Mouse (Mus musculus): Measurements from ENCODE around the gene Grk5. TPM values are rescaled to one million over a fixed set of nuclear protein-coding genes. Genes with fewer than 3 reads are reported as not detected.

Grk5 gene
- polyA plus RNA-seq, 1 experiment: 11.2 TPM

GRCm38 (mm10) chr19:60874064-60874694, 15.4 kb upstream of the Grk5 start, which contains the start of gene Prdx3:
Prdx3 (minus strand) TSS chr19:60874556.
- H3K4me3 ChIP-seq (ENCODE audit: insufficient read depth, low read length): peak within 1 kb of the TSS; percentile 92

GRCm38 (mm10) chr19:60883129-60883528, 6.4 kb upstream of the Grk5 start:
- Histone ChIP-seq H3K4me3 (ENCODE audit: insufficient read depth, low read length) (no peak overlapping the region), H3K4me1 (ENCODE audit: control insufficient read depth, insufficient read depth, low read length) (no peaks in the 10 kb centered on the region), H3K27ac (ENCODE audit: insufficient read depth, low read depth, low read length) (no peak overlapping the region)
- TF ChIP-seq CTCF (IDR thresholded peaks at IDR 0.05; ENCODE audit: low read depth, low read length) (no peak), POLR2A (IDR thresholded peaks at IDR 0.05; ENCODE audit: borderline replicate concordance, low read depth, low read length) (no peak)

More at GRCm38 (mm10) chr19:60874064-60874694, 15.4 kb upstream of the Grk5 start, which contains the start of gene Prdx3:
- no peak for TF ChIP-seq CTCF (IDR thresholded peaks at IDR 0.05; ENCODE audit: low read depth, low read length)
- TF ChIP-seq POLR2A (IDR thresholded peaks at IDR 0.05; ENCODE audit: borderline replicate concordance, low read depth, low read length): no peak
- H3K27ac ChIP-seq (ENCODE audit: insufficient read depth, low read depth, low read length): peak within 1 kb of the TSS; percentile 41
- H3K4me1 ChIP-seq (ENCODE audit: control insufficient read depth, insufficient read depth, low read length): peaks cover 20% of the 10 kb centered on the region

DNA sequence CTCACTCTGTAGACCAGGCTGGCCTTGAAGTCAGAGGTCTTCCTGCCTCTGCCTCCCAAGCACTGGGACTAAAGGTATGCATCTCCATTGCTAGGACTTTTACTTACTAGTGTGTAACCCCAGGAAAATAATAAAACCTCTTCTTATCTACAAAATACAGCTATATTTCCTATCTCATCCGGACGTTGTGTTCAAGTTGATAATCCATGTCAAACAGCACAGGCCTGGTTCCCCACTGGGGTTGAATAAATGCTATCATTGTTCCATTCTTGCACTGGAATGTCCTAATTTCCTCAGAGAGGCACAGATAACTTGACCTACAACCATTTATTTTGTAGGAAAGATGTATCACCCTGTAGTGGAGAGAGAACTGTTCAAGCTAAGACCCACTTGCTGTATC, 1.9 kb upstream of the Grk5 start:
- no peaks in the 10 kb centered on the region for H3K4me1 ChIP-seq (ENCODE audit: control insufficient read depth, insufficient read depth, low read length)
- TF ChIP-seq CTCF (IDR thresholded peaks at IDR 0.05; ENCODE audit: low read depth, low read length): no peak
- no peak overlapping the region for H3K4me3 ChIP-seq (ENCODE audit: insufficient read depth, low read length)
- H3K27ac ChIP-seq (ENCODE audit: insufficient read depth, low read depth, low read length): no peak overlapping the region

- Histone ChIP-seq H3K27ac (ENCODE audit: insufficient read depth, low read depth, low read length) (no peak overlapping the region), H3K4me1 (ENCODE audit: control insufficient read depth, insufficient read depth, low read length) (no peaks in the 10 kb centered on the region), H3K4me3 (ENCODE audit: insufficient read depth, low read length) (peak overlapping the region; percentile 77)
- no peak for TF ChIP-seq POLR2A (IDR thresholded peaks at IDR 0.05; ENCODE audit: borderline replicate concordance, low read depth, low read length)
- no peak for TF ChIP-seq CTCF (IDR thresholded peaks at IDR 0.05; ENCODE audit: low read depth, low read length)
Measured at GRCm38 (mm10) chr19:60889101-60889713, 342 bp upstream of the Grk5 start.

GRCm38 (mm10) chr19:60890391-60891122, 1.0 kb downstream of the Grk5 start:
- Histone ChIP-seq H3K4me1 (ENCODE audit: control insufficient read depth, insufficient read depth, low read length) (no peaks in the 10 kb centered on the region), H3K27ac (ENCODE audit: insufficient read depth, low read depth, low read length) (no peak overlapping the region), H3K4me3 (ENCODE audit: insufficient read depth, low read length) (peak overlapping the region; percentile 65)
- no peak for TF ChIP-seq CTCF (IDR thresholded peaks at IDR 0.05; ENCODE audit: low read depth, low read length)
- no peak for TF ChIP-seq POLR2A (IDR thresholded peaks at IDR 0.05; ENCODE audit: borderline replicate concordance, low read depth, low read length)

- Histone ChIP-seq H3K4me1 (ENCODE audit: control insufficient read depth, insufficient read depth, low read length) (no peaks in the 10 kb centered on the region), H3K4me3 (ENCODE audit: insufficient read depth, low read length) (peak overlapping the region; percentile 65), H3K27ac (ENCODE audit: insufficient read depth, low read depth, low read length) (no peak overlapping the region)
- no peak for TF ChIP-seq CTCF (IDR thresholded peaks at IDR 0.05; ENCODE audit: low read depth, low read length)
- TF ChIP-seq POLR2A (IDR thresholded peaks at IDR 0.05; ENCODE audit: borderline replicate concordance, low read depth, low read length): no peak
Measured at GRCm38 (mm10) chr19:60891123-60891470, 1.5 kb downstream of the Grk5 start.

- TF ChIP-seq CTCF (IDR thresholded peaks at IDR 0.05; ENCODE audit: low read depth, low read length): peak; percentile 88
- TF ChIP-seq POLR2A (IDR thresholded peaks at IDR 0.05; ENCODE audit: borderline replicate concordance, low read depth, low read length): no peak
- Histone ChIP-seq H3K27ac (ENCODE audit: insufficient read depth, low read depth, low read length) (no peak overlapping the region), H3K4me3 (ENCODE audit: insufficient read depth, low read length) (no peak overlapping the region), H3K4me1 (ENCODE audit: control insufficient read depth, insufficient read depth, low read length) (no peaks in the 10 kb centered on the region)
Measured at GRCm38 (mm10) chr19:60891934-60892547, 2.5 kb downstream of the Grk5 start.

- H3K4me1 ChIP-seq (ENCODE audit: control insufficient read depth, insufficient read depth, low read length): no peaks in the 10 kb centered on the region
- no peak overlapping the region for H3K4me3 ChIP-seq (ENCODE audit: insufficient read depth, low read length)
- H3K27ac ChIP-seq (ENCODE audit: insufficient read depth, low read depth, low read length): no peak overlapping the region
- TF ChIP-seq CTCF (IDR thresholded peaks at IDR 0.05; ENCODE audit: low read depth, low read length): no peak
- TF ChIP-seq POLR2A (IDR thresholded peaks at IDR 0.05; ENCODE audit: borderline replicate concordance, low read depth, low read length): no peak
Measured at GRCm38 (mm10) chr19:60895251-60895880, 5.8 kb downstream of the Grk5 start.

DNA sequence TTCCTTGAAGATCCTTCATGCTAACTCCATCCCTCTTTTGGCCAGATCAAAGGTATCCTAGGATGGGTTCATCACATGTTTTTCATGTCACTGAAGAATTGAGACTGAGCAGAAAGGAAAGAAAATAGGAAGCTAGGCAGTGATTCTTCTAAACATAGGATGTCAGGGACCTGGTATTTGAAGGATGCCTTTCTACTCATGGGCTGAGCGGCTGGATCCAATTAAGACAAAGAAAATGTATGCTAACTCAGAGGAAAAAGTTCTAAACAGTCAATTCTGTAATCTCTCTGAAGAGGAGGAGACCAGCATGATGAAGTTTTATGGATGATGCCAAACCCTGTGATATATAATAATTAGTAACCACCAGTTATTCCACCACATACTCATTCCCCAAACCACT, 13.6 kb downstream of the Grk5 start:
- TF ChIP-seq CTCF (IDR thresholded peaks at IDR 0.05; ENCODE audit: low read depth, low read length) (no peak), POLR2A (IDR thresholded peaks at IDR 0.05; ENCODE audit: borderline replicate concordance, low read depth, low read length) (no peak)
- no peaks in the 10 kb centered on the region for H3K4me1 ChIP-seq (ENCODE audit: control insufficient read depth, insufficient read depth, low read length)
- H3K4me3 ChIP-seq (ENCODE audit: insufficient read depth, low read length): no peak overlapping the region
- H3K27ac ChIP-seq (ENCODE audit: insufficient read depth, low read depth, low read length): no peak overlapping the region

Data from bone marrow macrophage, adult 2 months (primary cell).